Mouse (Mus musculus): ENCODE data around the gene Acod1.

Gene Acod1

GRCm38 (mm10) chr14:103102246-103102645 lies 55.5 kb downstream of the Acod1 start:
- DNase-seq (ENCODE audit: low read depth), result no peak

DNA sequence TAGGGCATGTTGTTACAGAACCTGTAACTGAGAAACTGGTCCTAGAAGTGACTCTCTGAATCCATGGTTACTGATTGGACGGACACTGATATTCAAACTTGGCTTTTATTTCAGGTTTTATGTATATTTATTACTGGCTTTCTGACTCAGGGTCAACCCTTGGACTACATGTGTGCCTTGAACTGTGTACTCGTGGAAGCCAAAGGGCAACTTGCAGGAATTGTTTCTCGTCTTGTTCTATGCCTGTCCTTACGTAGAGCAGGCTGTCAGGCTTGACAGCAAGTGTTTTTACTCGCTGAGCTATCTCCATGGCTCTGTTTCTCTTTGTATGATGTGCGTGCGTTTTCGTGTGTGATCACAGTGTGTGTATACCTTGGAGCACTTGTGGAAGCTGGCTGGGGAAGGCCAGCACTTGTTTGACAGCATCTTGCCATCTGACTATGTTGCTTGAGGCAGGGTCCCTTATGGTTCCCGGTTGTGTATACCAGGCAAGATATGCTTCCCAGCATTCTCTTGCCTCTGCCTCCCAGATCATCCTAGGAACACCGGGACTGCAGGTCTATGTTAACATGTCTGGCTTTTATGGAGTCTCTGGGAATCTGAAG lies 56.1 kb downstream of the Acod1 start:
- no peak for DNase-seq (ENCODE audit: low read depth)
